Mouse (Mus musculus) embryonic facial prominence, embryonic 15.5 days (tissue): ENCODE measurements around the gene Mia3. TPM values are rescaled to one million over a fixed set of nuclear protein-coding genes. Genes with fewer than 3 reads are reported as not detected.

Experiments used
- ATAC-seq: fragments of 200-750 bp; cut with Nextera tagmentation; 2 replicates; pipeline ENCODE4 v1.8.0; 2017; ENCODE audit warnings: low read depth, moderate TSS enrichment; ENCODE audit not compliant: insufficient number of reproducible peaks, low FRiP score, low TSS enrichment
- H3K27ac ChIP-seq: fragments of 300-500 bp; sonication (generic); replicated peaks from 2 replicates; pipeline ENCODE4 v1.5.1; 2015; ENCODE audit warnings: mild to moderate bottlenecking, inconsistent platforms
- H3K27me3 ChIP-seq: fragments of 300-500 bp; sonication (generic); 2 replicates; pipeline ENCODE4 v1.6.1; 2015; ENCODE audit warnings: inconsistent platforms
- H3K36me3 ChIP-seq: fragments of 300-500 bp; sonication (generic); 2 replicates; pipeline ENCODE4 v1.6.1; 2015; ENCODE audit warnings: mild to moderate bottlenecking, inconsistent platforms
- H3K4me1 ChIP-seq: fragments of 300-500 bp; sonication (generic); 2 replicates; pipeline ENCODE4 v1.6.1; 2015; ENCODE audit warnings: inconsistent platforms
- H3K4me2 ChIP-seq: fragments of 300-500 bp; sonication (generic); replicated peaks from 2 replicates; pipeline ENCODE4 v1.6.1; 2015; ENCODE audit warnings: mild to moderate bottlenecking, inconsistent platforms
- H3K4me3 ChIP-seq: fragments of 300-500 bp; sonication (generic); replicated peaks from 2 replicates; pipeline ENCODE4 v1.5.1; 2015; ENCODE audit warnings: mild to moderate bottlenecking, inconsistent platforms
- H3K9ac ChIP-seq: fragments of 300-500 bp; sonication (generic); 2 replicates; pipeline ENCODE4 v1.6.1; 2015; ENCODE audit warnings: inconsistent platforms
- H3K9me3 ChIP-seq: fragments of 300-500 bp; sonication (generic); replicated peaks from 2 replicates; pipeline ENCODE4 v1.6.1; 2016; ENCODE audit warnings: inconsistent platforms
- WGBS: fragments of 180-500 bp; shearing (Covaris S2); methylation state at CpG from one replicate; pipeline ENCODE4 v1.1.7; 2015; 5-methylcytosine and 5-hydroxymethylcytosine counted together
- polyA plus RNA-seq: library from polyadenylated mRNA; unstranded; fragments of >200 nt; fragmentation: Nextera tagmentation; extraction: Ambion mirVana; gene quantifications from 2 replicates; pipeline ENCODE4 v1.2.1, GENCODE M21; 2015

Gene Mia3
- polyA plus RNA-seq, 1 experiment from 2014 or later = 122 TPM

DNA sequence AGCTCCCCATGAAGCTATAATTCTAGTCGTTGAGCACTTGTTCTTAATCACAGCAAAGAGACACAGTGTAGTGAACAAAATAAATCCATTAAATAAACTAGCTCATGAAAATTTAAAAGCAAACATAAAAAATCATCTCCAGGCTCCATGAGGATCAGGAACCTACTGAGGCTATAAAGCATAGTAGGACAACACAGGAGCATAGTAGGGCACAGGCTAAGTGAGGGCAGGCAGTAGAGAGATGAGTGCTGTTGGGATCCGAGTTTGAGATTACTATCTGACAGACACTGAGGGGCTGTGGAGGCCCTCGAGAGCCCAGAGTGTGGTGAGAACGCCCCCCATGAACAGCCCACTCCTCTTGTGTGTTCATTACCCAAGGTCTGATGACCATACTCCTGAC, 7.7 kb upstream of the Mia3 start:
- Histone ChIP-seq H3K4me1 (no peaks in the 10 kb centered on the region), H3K9ac (no peak overlapping the region), H3K4me2 (no peak overlapping the region), H3K27ac (no peak overlapping the region), H3K9me3 (no peaks in the 10 kb centered on the region), H3K27me3 (peaks cover 7% of the 10 kb centered on the region; the same call in 1 of the 2 replicates), H3K4me3 (no peak overlapping the region), H3K36me3 (no peaks in the 10 kb centered on the region)
- no peak for ATAC-seq
- WGBS = 74% methylated on average over 4 of the region's 4 CpGs

DNA sequence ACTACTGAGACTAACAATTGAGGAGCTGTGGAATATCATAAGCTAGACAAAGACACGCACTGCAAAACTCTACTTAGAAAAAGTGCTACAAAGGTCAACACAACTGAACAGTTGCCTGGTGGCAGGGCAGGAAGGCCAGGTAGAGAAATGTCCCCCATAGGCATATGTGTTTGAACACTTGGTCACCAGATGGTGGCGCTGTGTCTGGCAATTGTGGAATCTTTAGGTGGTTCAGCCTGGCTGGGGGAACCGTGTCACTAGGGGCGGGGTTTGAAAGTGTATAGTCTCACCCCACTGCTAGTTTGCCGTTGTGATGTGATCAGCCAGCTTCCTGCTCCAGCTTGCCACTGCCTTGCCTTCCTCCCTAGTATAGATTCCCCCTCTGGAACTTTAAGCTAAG, 5.4 kb upstream of the Mia3 start:
- no peak overlapping the region for H3K4me2 ChIP-seq
- H3K9me3 ChIP-seq = no peaks in the 10 kb centered on the region
- no peaks in the 10 kb centered on the region for H3K36me3 ChIP-seq
- 0 out of 2 replicates have a peak, but pooled peaks cover 5% of the 10 kb centered on the region for H3K27me3 ChIP-seq
- H3K4me3 ChIP-seq = no peak overlapping the region
- peaks cover 4% of the 10 kb centered on the region; the same call in 1 of the 2 replicates for H3K4me1 ChIP-seq
- no peak for ATAC-seq
- no peak overlapping the region for H3K9ac ChIP-seq
- WGBS = 72% methylated on average over 5 of the region's 5 CpGs
- H3K27ac ChIP-seq = no peak overlapping the region

DNA sequence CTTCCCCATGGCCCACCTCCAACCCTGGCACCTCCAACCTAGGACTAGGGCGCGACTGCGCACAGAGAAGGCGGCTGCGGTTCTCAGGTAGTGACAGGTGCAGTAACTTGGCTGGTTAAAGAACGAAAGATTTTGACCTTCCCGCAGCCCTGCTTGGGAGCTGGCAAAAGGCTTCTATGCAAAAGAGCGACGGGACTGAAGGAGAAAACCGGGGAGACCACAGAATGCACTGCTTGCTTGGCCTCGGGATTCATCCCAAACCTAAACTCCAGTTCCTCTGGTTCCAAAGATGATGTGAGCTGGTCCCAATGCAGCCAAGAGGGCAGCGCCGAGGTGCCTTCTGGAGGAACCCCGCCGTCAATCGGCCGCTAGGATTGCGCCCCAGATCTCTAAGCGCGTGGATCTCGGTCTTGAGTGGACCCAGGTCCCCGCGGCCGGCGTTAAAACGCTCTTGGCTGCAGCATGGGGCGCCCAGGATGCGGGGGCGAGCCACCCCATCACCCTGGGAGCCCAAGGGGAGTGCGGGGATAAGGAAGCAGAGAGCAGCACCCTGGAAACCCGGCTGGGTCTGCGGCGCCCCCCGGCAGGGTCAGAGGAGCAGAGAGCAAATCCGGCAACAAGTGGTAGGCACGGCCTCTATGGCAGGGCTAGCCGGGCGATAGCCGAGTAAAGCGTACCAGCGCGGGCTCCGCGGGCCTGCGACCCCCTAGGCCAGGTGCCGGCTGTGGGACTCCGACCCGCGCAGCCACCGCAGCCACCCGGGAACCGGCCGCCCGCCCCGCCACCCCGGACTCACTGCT, 552 bp downstream of the Mia3 start:
- Histone ChIP-seq H3K4me2 (peak overlapping the region; percentile 63), H3K27me3 (no peaks in the 10 kb centered on the region), H3K9ac (peak overlapping the region; percentile 49), H3K4me1 (peaks cover 16% of the 10 kb centered on the region), H3K9me3 (no peaks in the 10 kb centered on the region), H3K36me3 (peaks cover 16% of the 10 kb centered on the region), H3K4me3 (peak overlapping the region; percentile 62), H3K27ac (peak overlapping the region; percentile 77)
- 1% methylated on average over 56 of the region's 56 CpGs for WGBS
- peak; percentile 62 for ATAC-seq

DNA sequence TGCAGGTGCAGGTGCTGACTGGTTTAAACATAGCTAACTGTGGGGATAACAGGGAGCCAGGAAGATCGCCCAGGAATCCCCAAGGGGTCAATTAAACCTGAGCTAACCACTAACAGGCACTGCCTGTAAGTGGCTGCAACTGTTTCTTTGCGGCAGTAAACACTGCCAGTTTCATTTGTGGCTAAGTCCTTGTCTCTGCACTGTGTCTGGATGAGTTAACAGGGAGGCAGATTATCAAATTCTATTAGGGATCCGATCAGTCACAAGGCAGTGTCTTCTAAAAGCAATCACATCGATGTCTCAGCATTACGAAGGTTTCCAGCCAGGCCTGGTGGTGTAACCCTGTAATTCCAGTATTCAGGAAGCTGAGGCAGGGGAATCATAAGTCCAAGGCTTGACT, 3.0 kb downstream of the Mia3 start:
- WGBS = 65% methylated on average over 5 of the region's 5 CpGs
- Histone ChIP-seq H3K27ac (no peak overlapping the region), H3K9me3 (no peaks in the 10 kb centered on the region), H3K27me3 (no peaks in the 10 kb centered on the region), H3K4me3 (no peak overlapping the region), H3K9ac (no peak overlapping the region), H3K4me1 (peaks cover 16% of the 10 kb centered on the region), H3K4me2 (no peak overlapping the region), H3K36me3 (peaks cover 32% of the 10 kb centered on the region)
- ATAC-seq = no peak

DNA sequence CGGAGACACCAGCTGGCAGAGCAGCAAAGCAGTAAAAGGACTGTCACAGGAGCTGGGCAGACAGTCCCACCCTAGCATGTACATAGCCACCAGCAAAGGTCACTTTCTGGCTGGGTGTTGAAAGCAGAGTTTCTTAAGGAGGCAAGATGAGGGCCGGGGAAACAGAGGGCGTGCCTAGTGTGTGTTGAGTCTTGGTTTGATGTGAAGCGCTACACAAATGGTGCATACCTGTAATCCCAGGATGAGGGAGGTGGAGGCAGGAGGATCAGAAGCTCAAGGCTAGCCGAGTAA, 5.8 kb downstream of the Mia3 start:
- H3K4me1 ChIP-seq = peaks cover 12% of the 10 kb centered on the region
- no peak overlapping the region for H3K27ac ChIP-seq
- no peak overlapping the region for H3K4me2 ChIP-seq
- H3K36me3 ChIP-seq = peaks cover 56% of the 10 kb centered on the region
- WGBS = 87% methylated on average over 5 of the region's 5 CpGs
- H3K9ac ChIP-seq = no peak overlapping the region
- no peak overlapping the region for H3K4me3 ChIP-seq
- H3K9me3 ChIP-seq = no peaks in the 10 kb centered on the region
- no peak for ATAC-seq
- no peaks in the 10 kb centered on the region for H3K27me3 ChIP-seq

DNA sequence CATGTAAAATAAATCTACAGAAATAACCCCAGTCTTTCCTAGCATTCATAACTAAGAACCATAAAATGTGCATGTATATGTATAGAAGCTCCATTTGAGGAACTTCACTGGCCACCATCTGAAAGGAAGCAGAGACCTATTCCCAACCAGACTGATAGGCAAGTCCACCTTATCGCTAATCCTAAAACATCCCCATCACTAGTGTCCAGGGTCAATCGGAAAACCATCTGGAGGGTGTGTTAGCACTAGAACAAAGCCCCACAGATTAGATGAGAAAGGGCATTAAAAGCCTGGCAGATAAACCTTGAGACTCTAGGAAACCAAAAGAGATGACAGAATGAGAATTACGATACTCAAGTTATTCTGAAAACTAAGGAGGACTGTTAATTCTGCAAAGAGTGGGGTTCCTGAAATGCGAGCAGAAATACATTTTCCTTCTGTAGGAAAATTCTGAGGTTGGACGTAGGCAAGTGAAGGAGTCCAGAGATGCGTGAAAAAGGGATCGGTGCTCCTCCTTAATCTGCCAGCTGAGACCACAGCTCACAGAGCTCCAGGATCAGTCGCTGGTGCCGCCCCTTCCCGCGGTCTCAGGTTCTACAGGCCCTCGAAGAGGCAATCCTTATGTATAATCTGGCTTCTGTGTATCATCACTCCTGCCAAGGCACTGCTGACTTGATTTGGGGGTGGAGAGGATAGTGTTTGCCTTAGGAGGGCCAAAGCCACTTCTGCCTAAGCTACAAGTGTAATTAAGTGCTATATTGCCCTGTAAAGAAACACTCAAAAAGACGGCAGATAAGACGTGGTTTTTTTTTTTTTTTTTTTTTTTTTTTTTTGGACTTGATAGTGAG, 6.4 kb downstream of the Mia3 start:
- H3K36me3 ChIP-seq = peaks cover 62% of the 10 kb centered on the region
- H3K4me1 ChIP-seq = peaks cover 6% of the 10 kb centered on the region
- 87% methylated on average over 14 of the region's 14 CpGs for WGBS
- no peak overlapping the region for H3K9ac ChIP-seq
- no peak for ATAC-seq
- H3K27me3 ChIP-seq = no peaks in the 10 kb centered on the region
- no peaks in the 10 kb centered on the region for H3K9me3 ChIP-seq
- H3K4me2 ChIP-seq = no peak overlapping the region
- no peak overlapping the region for H3K4me3 ChIP-seq
- no peak overlapping the region for H3K27ac ChIP-seq

DNA sequence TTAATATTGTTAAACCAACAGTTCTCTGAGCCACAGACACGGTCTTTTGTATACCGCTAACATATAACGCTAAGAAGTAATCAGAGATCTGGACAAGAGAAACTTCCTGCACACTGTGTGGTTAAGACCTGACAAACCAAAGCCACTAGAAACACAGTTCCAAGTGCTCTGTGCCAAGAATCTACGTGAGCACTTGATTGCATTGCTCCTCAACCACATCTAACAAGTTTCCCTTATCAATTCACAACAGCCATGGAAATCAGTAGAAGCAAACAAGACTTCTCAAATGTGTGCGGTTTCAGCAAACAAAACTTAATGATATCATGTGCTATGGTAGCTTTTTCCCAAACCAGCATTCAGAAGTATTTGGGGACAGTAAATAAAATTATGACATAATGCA, 7.1 kb downstream of the Mia3 start:
- no peaks in the 10 kb centered on the region for H3K9me3 ChIP-seq
- H3K4me3 ChIP-seq = no peak overlapping the region
- no peak overlapping the region for H3K4me2 ChIP-seq
- peaks cover 68% of the 10 kb centered on the region for H3K36me3 ChIP-seq
- WGBS = 88% methylated on average over 5 of the region's 5 CpGs
- H3K27ac ChIP-seq = no peak overlapping the region
- H3K4me1 ChIP-seq = no peaks in the 10 kb centered on the region
- ATAC-seq = no peak
- no peaks in the 10 kb centered on the region for H3K27me3 ChIP-seq
- H3K9ac ChIP-seq = no peak overlapping the region

DNA sequence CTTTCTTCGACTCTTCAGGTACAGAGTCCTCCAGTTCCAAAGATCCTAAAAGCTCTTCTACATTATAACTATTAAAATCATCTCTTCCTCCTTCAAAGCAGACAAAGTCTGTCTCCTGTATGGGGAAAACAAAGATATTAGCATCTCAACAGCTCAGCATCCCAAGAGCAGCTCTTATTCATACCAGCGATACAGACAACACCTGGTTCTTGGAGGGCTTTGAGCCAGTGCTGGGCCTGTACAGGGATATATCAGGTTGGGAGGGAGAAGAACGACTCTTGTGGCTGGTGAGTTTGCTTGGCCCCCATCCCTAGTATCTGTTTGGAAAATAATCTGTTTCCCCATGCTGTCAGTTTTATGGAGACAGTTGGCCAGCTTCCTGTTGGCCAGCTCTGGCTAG, 10.5 kb downstream of the Mia3 start:
- Histone ChIP-seq H3K27ac (no peak overlapping the region), H3K27me3 (no peaks in the 10 kb centered on the region), H3K4me1 (no peaks in the 10 kb centered on the region), H3K4me3 (no peak overlapping the region), H3K36me3 (peaks cover 81% of the 10 kb centered on the region), H3K9me3 (no peaks in the 10 kb centered on the region), H3K9ac (no peak overlapping the region), H3K4me2 (no peak overlapping the region)
- ATAC-seq = no peak
- WGBS = 96% methylated on average over 3 of the region's 3 CpGs

DNA sequence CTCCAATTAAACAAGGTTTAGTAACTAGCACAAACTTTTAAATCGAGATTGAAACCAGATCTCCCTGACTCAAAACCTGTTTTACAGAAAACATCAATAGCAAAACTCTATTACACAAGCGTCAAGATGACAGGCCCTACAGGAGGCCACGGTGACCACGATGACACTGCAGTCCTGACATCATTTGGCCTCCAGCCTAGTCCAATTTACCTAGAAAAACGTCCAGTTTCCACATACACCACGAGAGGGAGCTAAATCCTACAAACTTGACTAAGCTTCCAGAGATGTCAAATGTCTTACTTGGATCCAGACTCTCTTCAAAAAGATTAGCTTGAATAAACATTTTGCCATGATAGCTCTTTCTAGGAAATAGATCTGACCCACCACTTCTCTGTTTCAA, 19.5 kb downstream of the Mia3 start:
- Histone ChIP-seq H3K27me3 (no peaks in the 10 kb centered on the region), H3K27ac (no peak overlapping the region), H3K4me2 (no peak overlapping the region), H3K4me1 (peaks cover 13% of the 10 kb centered on the region), H3K36me3 (peaks cover 70% of the 10 kb centered on the region), H3K9me3 (no peaks in the 10 kb centered on the region), H3K9ac (no peak overlapping the region), H3K4me3 (no peak overlapping the region)
- no peak for ATAC-seq
- 16% methylated on average over 6 of the region's 6 CpGs for WGBS

DNA sequence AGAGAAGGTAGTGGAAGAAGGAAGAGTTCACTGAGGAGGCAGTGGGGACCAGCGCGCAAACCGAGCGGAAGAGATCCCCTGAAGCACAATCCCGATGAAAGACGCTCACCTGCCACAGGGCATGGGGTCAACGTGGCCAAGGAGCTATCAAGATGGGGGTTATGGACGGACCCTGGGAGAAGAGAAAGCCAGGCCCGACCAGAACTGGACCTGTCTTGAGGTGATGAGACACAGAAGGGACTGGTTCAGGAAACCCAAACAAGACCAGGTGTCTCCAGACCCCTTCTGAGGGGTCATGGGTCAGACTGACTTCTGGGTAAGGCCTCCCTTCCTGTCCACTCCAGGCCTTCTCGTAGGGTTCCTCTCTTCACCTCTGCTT, 23.5 kb downstream of the Mia3 start:
- peak overlapping the region; percentile 91 for H3K9ac ChIP-seq
- peak overlapping the region; percentile 90 for H3K4me2 ChIP-seq
- H3K4me1 ChIP-seq = peaks cover 15% of the 10 kb centered on the region
- H3K27ac ChIP-seq = peak overlapping the region; percentile 86
- peaks cover 47% of the 10 kb centered on the region for H3K36me3 ChIP-seq
- H3K27me3 ChIP-seq = no peaks in the 10 kb centered on the region
- peak overlapping the region; percentile 92 for H3K4me3 ChIP-seq
- no peaks in the 10 kb centered on the region for H3K9me3 ChIP-seq
- no peak; the same call in 1 of the 2 replicates for ATAC-seq
- 7% methylated on average over 10 of the region's 10 CpGs for WGBS

DNA sequence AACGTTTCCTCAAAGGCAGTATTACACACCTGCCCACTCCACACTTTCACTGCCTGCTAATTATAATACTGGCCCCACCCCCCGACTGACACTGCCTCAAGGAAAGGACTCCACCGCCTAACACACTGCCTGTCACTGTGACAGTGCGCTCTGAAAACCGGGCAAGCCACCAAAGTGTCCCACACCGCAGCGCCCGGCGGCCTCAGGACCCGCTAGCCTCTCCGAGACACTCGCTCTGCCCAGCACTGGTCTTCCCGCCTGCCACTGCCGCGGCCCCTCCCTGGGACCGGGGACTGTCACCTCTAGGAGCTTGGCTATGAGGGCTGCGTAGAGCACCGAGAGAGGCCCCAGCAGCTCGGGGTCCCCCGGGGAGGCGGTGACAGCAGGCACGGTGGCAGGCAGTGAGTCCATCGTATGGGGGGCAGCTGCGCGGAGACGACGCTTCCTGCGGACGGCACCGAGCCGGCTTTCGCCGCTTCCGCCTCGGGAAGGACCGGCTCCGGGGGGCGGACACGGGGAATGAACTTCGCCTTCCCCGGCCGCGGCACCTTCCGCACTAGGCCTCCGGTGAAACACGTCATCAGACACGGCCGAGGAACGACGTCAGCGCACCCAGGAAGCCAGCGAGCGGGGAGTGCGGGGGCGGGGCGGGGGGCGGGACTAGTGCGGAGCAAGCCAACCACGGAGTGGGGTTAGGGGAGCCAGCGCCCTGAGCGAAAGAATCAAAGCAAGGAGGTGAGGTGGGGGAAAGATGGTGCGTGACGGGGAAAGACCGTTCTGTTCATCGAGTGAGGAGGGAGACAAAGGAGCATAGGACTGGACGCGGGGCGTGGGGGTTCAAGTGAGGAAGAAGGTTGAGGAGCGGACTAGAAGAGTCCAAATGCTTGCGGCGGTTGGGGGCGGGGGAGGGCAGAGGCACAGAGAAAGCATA, 24.2 kb downstream of the Mia3 start:
- peak overlapping the region; percentile 90 for H3K4me2 ChIP-seq
- WGBS = under 1% methylated on average over 72 of the region's 72 CpGs
- no peaks in the 10 kb centered on the region for H3K9me3 ChIP-seq
- peaks cover 15% of the 10 kb centered on the region for H3K4me1 ChIP-seq
- H3K4me3 ChIP-seq = peak overlapping the region; percentile 92
- peak; percentile 91 for ATAC-seq
- H3K27ac ChIP-seq = peak overlapping the region; percentile 86
- peaks cover 42% of the 10 kb centered on the region for H3K36me3 ChIP-seq
- H3K27me3 ChIP-seq = no peaks in the 10 kb centered on the region
- H3K9ac ChIP-seq = peak overlapping the region; percentile 91
